Mouse (Mus musculus): ENCODE measurements around the gene Robo4. TPM values are rescaled to one million over a fixed set of nuclear protein-coding genes. Genes with fewer than 3 reads are reported as not detected.

Robo4 gene
- total and polyA plus RNA-seq, 3 experiments = not detected

DNA sequence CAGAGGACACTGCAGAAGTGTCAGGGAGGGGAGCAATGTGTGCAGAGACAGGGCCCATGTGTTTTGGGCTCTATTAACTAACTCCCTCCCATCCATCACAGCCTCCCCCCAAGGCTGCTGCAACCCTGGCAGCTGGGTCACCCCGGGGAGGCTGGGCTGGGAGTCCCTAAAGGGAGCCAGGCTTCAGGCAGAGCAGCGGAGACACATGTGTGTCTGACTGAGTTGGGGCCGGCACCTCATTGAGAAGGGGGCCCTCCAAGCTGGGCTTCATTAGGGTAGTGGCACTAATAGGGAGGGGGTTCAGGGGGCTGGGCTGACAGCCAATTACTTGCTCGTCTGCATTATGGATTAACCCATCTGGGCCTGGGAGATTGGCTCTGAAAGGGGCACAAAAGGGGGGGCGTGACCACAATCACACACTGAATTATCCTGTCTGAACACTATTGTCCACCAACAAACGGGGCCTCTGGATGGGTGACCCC, 52.4 kb downstream of the Robo4 start:
- DNase-seq (ENCODE audit: low read depth, low spot score) = no peak
- no peak for TF ChIP-seq ZMIZ1 (IDR thresholded peaks at IDR 0.05; ENCODE audit: low read depth, low read length)
- TF ChIP-seq ZC3H11A (IDR thresholded peaks at IDR 0.05; ENCODE audit: low read depth, low read length) = no peak
- TF ChIP-seq UBTF (IDR thresholded peaks at IDR 0.05; ENCODE audit: borderline replicate concordance, insufficient read depth, low read depth, low read length) = no peak
- TF ChIP-seq MYC (IDR thresholded peaks at IDR 0.05; ENCODE audit: low read depth, low read length) = no peak
- no peak for TF ChIP-seq MYB (IDR thresholded peaks at IDR 0.05; ENCODE audit: low read depth, low read length)
- TF ChIP-seq ZNF384 (IDR thresholded peaks at IDR 0.05; ENCODE audit: low read depth, low read length) = no peak
- no peak for TF ChIP-seq E2F4 (IDR thresholded peaks at IDR 0.05; ENCODE audit: borderline replicate concordance, low read depth, low read length)
- no peak for TF ChIP-seq GATA1 (IDR thresholded peaks at IDR 0.05; ENCODE audit: low read depth, low read length)
- Histone ChIP-seq H3K9me3 (replicated peaks; ENCODE audit: insufficient read depth, low read length) (no peaks in the 10 kb centered on the region), H3K79me2 (ENCODE audit: control insufficient read depth, insufficient read depth, low read length, poor library complexity) (no peaks in the 10 kb centered on the region), H3K27me3 (ENCODE audit: control insufficient read depth in 1 of 2, insufficient read depth in 2 of 2, low read length in 2 of 2) (peaks cover 15 to 25% of the 10 kb centered on the region in 2 experiments), H3K27ac (ENCODE audit: control insufficient read depth, low read depth, low read length) (no peak overlapping the region), H3K4me3 (ENCODE audit: control insufficient read depth in 1 of 2, insufficient read depth in 1 of 2, low read depth in 2 of 2, low read length in 2 of 2) (no peak overlapping the region), H3K4me1 (ENCODE audit: control insufficient read depth in 1 of 2, insufficient read depth in 2 of 2, low read length in 2 of 2) (no peaks in the 10 kb centered on the region), H3K36me3 (ENCODE audit: control insufficient read depth in 1 of 2, insufficient read depth in 2 of 2, low read length in 2 of 2) (no peaks in the 10 kb centered on the region; a peak in 1 of 4 replicates), H3K9ac (ENCODE audit: control insufficient read depth, low read depth, low read length, poor library complexity, severe bottlenecking) (no peak overlapping the region)

DNA sequence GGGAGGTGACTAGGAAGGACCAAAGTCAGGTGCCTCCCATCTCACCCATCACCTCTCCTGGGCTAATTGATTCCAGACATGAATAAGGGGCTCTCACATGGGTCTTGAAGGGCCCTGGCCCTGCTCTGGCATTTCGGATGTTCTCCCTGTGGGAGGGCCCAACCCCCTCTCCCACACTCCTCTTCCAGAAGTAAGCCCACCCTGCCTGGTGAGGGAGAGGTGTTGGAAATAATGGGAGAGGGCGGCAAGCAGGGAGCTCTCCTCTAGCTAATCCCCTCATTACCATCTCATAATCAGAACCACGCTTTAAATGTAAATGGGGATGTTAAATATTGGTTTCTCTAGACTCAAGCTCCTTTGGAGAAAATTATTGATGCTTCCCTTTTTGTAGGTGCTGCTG, 53.3 kb downstream of the Robo4 start:
- Histone ChIP-seq H3K4me1 (ENCODE audit: control insufficient read depth in 1 of 2, insufficient read depth in 2 of 2, low read length in 2 of 2) (no peaks in the 10 kb centered on the region), H3K36me3 (ENCODE audit: control insufficient read depth in 1 of 2, insufficient read depth in 2 of 2, low read length in 2 of 2) (no peaks in the 10 kb centered on the region; a peak in 1 of 4 replicates), H3K79me2 (ENCODE audit: control insufficient read depth, insufficient read depth, low read length, poor library complexity) (no peaks in the 10 kb centered on the region), H3K9me3 (replicated peaks; ENCODE audit: insufficient read depth, low read length) (no peaks in the 10 kb centered on the region), H3K4me3 (ENCODE audit: control insufficient read depth in 1 of 2, insufficient read depth in 1 of 2, low read depth in 2 of 2, low read length in 2 of 2) (no peak overlapping the region), H3K27me3 (ENCODE audit: control insufficient read depth in 1 of 2, insufficient read depth in 2 of 2, low read length in 2 of 2) (peaks cover 15 to 23% of the 10 kb centered on the region in 2 experiments), H3K27ac (ENCODE audit: control insufficient read depth, low read depth, low read length) (no peak overlapping the region), H3K9ac (ENCODE audit: control insufficient read depth, low read depth, low read length, poor library complexity, severe bottlenecking) (no peak overlapping the region)
- no peak for DNase-seq (ENCODE audit: low read depth, low spot score)
- TF ChIP-seq POLR2AphosphoS2 (IDR thresholded peaks at IDR 0.05; ENCODE audit: low read length) (no peak), TAL1 (IDR thresholded peaks at IDR 0.05; ENCODE audit: low read length) (no peak), MXI1 (IDR thresholded peaks at IDR 0.05; ENCODE audit: low read depth, low read length) (no peak), UBTF (IDR thresholded peaks at IDR 0.05; ENCODE audit: borderline replicate concordance, insufficient read depth, low read depth, low read length) (no peak), CTCF (IDR thresholded peaks at IDR 0.05 in 2 of 3, conservative IDR thresholded peaks at IDR 0.05 in 1 of 3; ENCODE audit: control insufficient read depth in 1 of 3, insufficient read depth in 1 of 3, low read depth in 2 of 3, low read length in 3 of 3, poor library complexity in 1 of 3, severe bottlenecking in 1 of 3) (no peak), GABPA (IDR thresholded peaks at IDR 0.05; ENCODE audit: low read depth, low read length) (no peak), MYC (IDR thresholded peaks at IDR 0.05; ENCODE audit: low read depth, low read length) (no peak), NELFE (IDR thresholded peaks at IDR 0.05; ENCODE audit: low read depth, low read length) (no peak), CHD2 (IDR thresholded peaks at IDR 0.05; ENCODE audit: low read length) (no peak), MAX (IDR thresholded peaks at IDR 0.05; ENCODE audit: low read length) (no peak), MYB (IDR thresholded peaks at IDR 0.05; ENCODE audit: low read depth, low read length) (no peak)

Data from MEL (cell line).